ENCODE assay signal across 8 mouse cellular contexts in genomic region chr7:65469666-65470065, GRCm38 (mm10). TPM values are rescaled to one million over a fixed set of nuclear protein-coding genes. Genes with fewer than 3 reads are reported as not detected.
DNase-seq lines count a peak whose midpoint lies in the region; TF ChIP-seq lines count a peak whose summit lies in the region.
"Had no signal": no experiment of that assay in that cellular context is flagged by ENCODE, and none has a peak within 500 bp of the region (broad histone marks: within the 10 kb centered on the region; RNA-seq: fewer than 3 reads in every experiment).

No protein-coding gene starts in this region.

- no peak for TF ChIP-seq POLR2A in lung, adult 2 months (IDR thresholded peaks at IDR 0.05; ENCODE audit: borderline replicate concordance, extremely low read depth, low read depth, low read length)

- no peak overlapping the region for H3K4me3 ChIP-seq in lung, adult 2 months (replicated peaks; ENCODE audit: extremely low read depth, low read depth, low read length)

- peaks cover 25% of the 10 kb centered on the region for H3K4me1 ChIP-seq in lung, adult 2 months (ENCODE audit: control insufficient read depth, insufficient read depth, low read length)

- no peak for TF ChIP-seq CTCF in lung, adult 2 months (IDR thresholded peaks at IDR 0.05; ENCODE audit: insufficient read depth, low read length)

- DNase-seq in 416B (ENCODE audit: low read depth), result peak; percentile 5
- DNase-seq in Muller cell, postnatal 12 days (ENCODE audit: inconsistent ontology term), result peak; percentile 67
- DNase-seq in forelimb bud, embryonic 11.5 days (ENCODE audit: low read depth, low spot score), result peak; percentile 9
- DNase-seq in lung, adult 2 months, result peak; percentile 76
- DNase-seq in cerebellum, postnatal 36 days, result no peak
- DNase-seq in layer of hippocampus, postnatal 10 days (ENCODE audit: low spot score in 2 of 2), result no peak
- DNase-seq in frontal cortex, postnatal 36 days (ENCODE audit: low spot score in 2 of 2), result no peak
- DNase-seq: left cerebral cortex, postnatal 4 days had no signal

- 6% methylated on average over 6 of the region's 6 CpGs for WGBS in lung, adult 2 months

RNA-seq across cellular contexts. Expression of gene Tjp1, which starts 57.9 kb away (rescaled TPM):
- 58.9 and 64.8 TPM in 2 replicates for polyA plus RNA-seq in lung, adult 2 months (2012; rRNA removed)
- 100 to 1,000 TPM; 113 to 118 TPM for total RNA-seq in layer of hippocampus, postnatal 10 days (2021)

Comparison
In these comparisons a context has a peak if more than half of its experiments do, and no peak if none do; other contexts are left out.
1. DNase-seq: peak in 416B (single experiment), Muller cell, postnatal 12 days (single experiment), forelimb bud, embryonic 11.5 days (single experiment) and lung, adult 2 months (single experiment); none in cerebellum, postnatal 36 days (0 of 2), layer of hippocampus, postnatal 10 days (0 of 2) and frontal cortex, postnatal 36 days (0 of 2).